Mouse (Mus musculus) midbrain, embryonic 15.5 days (tissue): Measurements from ENCODE around the gene Zfp967. TPM values are rescaled to one million over a fixed set of nuclear protein-coding genes. Genes with fewer than 3 reads are reported as not detected.
"Not testable (repeated sequence)": the region's sequence is repeated elsewhere in the genome, so short reads cannot be mapped to it uniquely, and the experiment has no call there.

Experiments
- ATAC-seq: fragments of 200-750 bp; cut with Nextera tagmentation; replicated peaks from 2 replicates; pipeline ENCODE4 v1.8.0; 2017; ENCODE audit warnings: moderate TSS enrichment
- H3K27ac ChIP-seq: fragments of 300-500 bp; sonication (generic); 2 replicates; pipeline ENCODE4 v1.5.1; 2015; ENCODE audit warnings: mild to moderate bottlenecking, inconsistent platforms
- H3K27me3 ChIP-seq: fragments of 300-500 bp; sonication (generic); replicated peaks from 2 replicates; pipeline ENCODE4 v1.6.1; 2015; ENCODE audit warnings: inconsistent platforms
- H3K36me3 ChIP-seq: fragments of 300-500 bp; sonication (generic); replicated peaks from 2 replicates; pipeline ENCODE4 v1.6.1; 2015; ENCODE audit warnings: inconsistent platforms
- H3K4me1 ChIP-seq: fragments of 300-500 bp; sonication (generic); 2 replicates; pipeline ENCODE4 v1.6.1; 2015; ENCODE audit warnings: inconsistent platforms
- H3K4me2 ChIP-seq: fragments of 300-500 bp; sonication (generic); 2 replicates; pipeline ENCODE4 v1.6.1; 2015; ENCODE audit warnings: inconsistent platforms, mild to moderate bottlenecking, moderate library complexity
- H3K4me3 ChIP-seq: fragments of 300-500 bp; sonication (generic); 2 replicates; pipeline ENCODE4 v1.5.1; 2015; ENCODE audit warnings: mild to moderate bottlenecking, inconsistent platforms
- H3K9ac ChIP-seq: fragments of 300-500 bp; sonication (generic); 2 replicates; pipeline ENCODE4 v1.6.1; 2015; ENCODE audit warnings: mild to moderate bottlenecking, inconsistent platforms
- H3K9me3 ChIP-seq: fragments of 300-500 bp; sonication (generic); 2 replicates; pipeline ENCODE4 v1.6.1; 2016; ENCODE audit warnings: inconsistent platforms
- WGBS: fragments of 180-500 bp; shearing (Covaris S2); methylation state at CpG from one replicate; pipeline ENCODE4 v1.1.7; 2015; ENCODE audit warnings: mixed read lengths; 5-methylcytosine and 5-hydroxymethylcytosine counted together
- polyA plus RNA-seq: library from polyadenylated mRNA; unstranded; fragments of >200 nt; fragmentation: Nextera tagmentation; extraction: Ambion mirVana; gene quantifications from 2 replicates; pipeline ENCODE4 v1.2.1, GENCODE M21; 2015

Zfp967 gene
- polyA plus RNA-seq: not detected in 2 replicates

DNA sequence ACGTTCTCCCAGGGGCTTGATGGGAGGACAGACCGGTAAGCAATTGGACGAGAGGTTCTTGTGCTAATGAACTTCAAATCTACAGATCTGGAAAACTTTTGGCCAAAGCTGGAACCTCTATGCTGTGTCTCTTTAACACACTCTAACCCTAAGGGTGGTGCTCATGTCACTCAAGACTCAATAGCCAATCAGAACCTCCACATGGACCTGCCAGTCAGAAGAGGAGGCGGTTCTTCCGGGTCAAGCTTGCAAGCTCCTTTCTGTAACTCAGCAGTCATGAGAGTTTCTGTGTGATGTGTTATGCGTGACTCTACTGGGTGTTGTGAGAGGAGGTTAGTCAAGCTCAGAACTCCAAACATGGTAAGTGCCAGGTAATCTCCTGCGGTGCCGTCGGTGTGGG lies at the start of gene Zfp967:
Zfp967 (plus strand) TSS at position 301 of the 400 bp plus-strand sequence.
- H3K9ac ChIP-seq, H3K4me3 ChIP-seq, H3K4me2 ChIP-seq, H3K27ac ChIP-seq, H3K9me3 ChIP-seq, H3K4me1 ChIP-seq, H3K27me3 ChIP-seq, H3K36me3 ChIP-seq, ATAC-seq: not testable (repeated sequence)
- WGBS: no CpG with 5 or more reads among the region's 9 CpGs

DNA sequence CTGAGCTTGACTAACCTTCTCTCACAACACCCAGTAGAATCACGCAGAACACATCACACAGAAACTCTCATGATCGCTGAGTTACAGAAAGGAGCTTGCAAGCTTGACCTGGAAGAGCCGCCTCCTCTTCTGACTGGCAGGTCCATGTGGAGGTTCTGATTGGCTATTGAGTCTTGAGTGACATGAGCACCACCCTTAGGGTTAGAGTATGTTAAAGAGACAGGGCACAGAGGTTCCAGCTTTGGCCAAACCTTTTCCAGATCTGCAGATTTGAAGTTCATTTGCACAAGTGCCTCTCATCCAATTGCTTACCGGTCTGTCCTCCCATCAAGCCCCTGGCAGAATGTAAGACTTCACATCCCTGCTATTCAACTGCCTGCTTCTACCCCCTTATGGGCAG lies 34.2 kb upstream of the Zfp967 start, which contains the start of gene Gm14434:
Gm14434 (minus strand) TSS at position 101 of the 400 bp plus-strand sequence.
- WGBS: no CpG with 5 or more reads among the region's 4 CpGs
- not testable (repeated sequence) for ATAC-seq, H3K9ac ChIP-seq, H3K4me1 ChIP-seq, H3K27ac ChIP-seq, H3K27me3 ChIP-seq, H3K4me2 ChIP-seq, H3K9me3 ChIP-seq, H3K36me3 ChIP-seq, H3K4me3 ChIP-seq

Other genes starting within 250 kb of the Zfp967 start
- not detected in 2 replicates for gene Gm11009, start 201.6 kb upstream of the Zfp967 start, polyA plus RNA-seq
- gene Gm14435, start 97.5 kb upstream of the Zfp967 start, polyA plus RNA-seq: 8.1 and 10.1 TPM in 2 replicates
- 7.0 and 9.0 TPM in 2 replicates for gene Gm14434, start 34.3 kb upstream of the Zfp967 start, polyA plus RNA-seq
- gene Gm14308, start 115.3 kb downstream of the Zfp967 start, polyA plus RNA-seq: 20.7 and 22.4 TPM in 2 replicates
- 8.8 and 9.3 TPM in 2 replicates for gene Zfp973, start 149.5 kb downstream of the Zfp967 start, polyA plus RNA-seq
- gene Gm14305, start 187.3 kb downstream of the Zfp967 start, polyA plus RNA-seq: 31.1 and 36.7 TPM in 2 replicates